Mouse (Mus musculus) urinary bladder, adult 2 months (tissue): ENCODE results near the gene Ttc27. TPM values are rescaled to one million over a fixed set of nuclear protein-coding genes. Genes with fewer than 3 reads are reported as not detected.
A peak's percentile ranks its signal among the peaks of the same experiment; 100 is the strongest.
"Not testable (repeated sequence)": the region's sequence is repeated elsewhere in the genome, so short reads cannot be mapped to it uniquely, and the experiment has no call there.

Experiments used
- DNase-seq: peaks from one replicate; pipeline ENCODE4 v3.0.0; 2022; ENCODE audit warnings: low spot score
- polyA plus RNA-seq: library from polyadenylated mRNA; depleted of rRNA; stranded (reverse); fragments of >200 nt; gene quantifications from 2 replicates; pipeline ENCODE4 v1.2.3, GENCODE M21; 2012; rRNA removed

Gene Ttc27
- 16.4 and 17.0 TPM in 2 replicates for polyA plus RNA-seq

- DNase-seq = peak; percentile 87
These were observed at the start of gene Ttc27 for GRCm38 (mm10) chr17:74717618-74718151. Gene Ttc27, plus strand, starts transcription at chr17:74717732.

GRCm38 (mm10) chr17:74668010-74668409 lies 49.5 kb upstream of the Ttc27 start:
- no peak for DNase-seq

GRCm38 (mm10) chr17:74670031-74670430 lies 47.5 kb upstream of the Ttc27 start:
- no peak for DNase-seq

GRCm38 (mm10) chr17:74672446-74672845 lies 45.1 kb upstream of the Ttc27 start:
- DNase-seq = no peak

GRCm38 (mm10) chr17:74673251-74673650 lies 44.3 kb upstream of the Ttc27 start:
- DNase-seq = no peak

- DNase-seq = no peak
These were observed 39.5 kb upstream of the Ttc27 start for GRCm38 (mm10) chr17:74678061-74678460.

- DNase-seq = no peak
These were observed 32.6 kb upstream of the Ttc27 start for GRCm38 (mm10) chr17:74684927-74685326.

- DNase-seq = no peak
These were observed 29.0 kb upstream of the Ttc27 start for GRCm38 (mm10) chr17:74688555-74688954.

- DNase-seq = no peak
These were observed 28.1 kb upstream of the Ttc27 start for GRCm38 (mm10) chr17:74689406-74689805.

- not testable (repeated sequence) for DNase-seq
These were observed 15.9 kb upstream of the Ttc27 start for GRCm38 (mm10) chr17:74701661-74702060.

GRCm38 (mm10) chr17:74705480-74705879 lies 12.1 kb upstream of the Ttc27 start:
- DNase-seq = no peak

GRCm38 (mm10) chr17:74706593-74706992 lies 10.9 kb upstream of the Ttc27 start:
- no peak for DNase-seq

GRCm38 (mm10) chr17:74707637-74708152 lies 9.8 kb upstream of the Ttc27 start:
- no peak for DNase-seq

GRCm38 (mm10) chr17:74710731-74711130 lies 6.8 kb upstream of the Ttc27 start:
- DNase-seq = no peak

GRCm38 (mm10) chr17:74711627-74712026 lies 5.9 kb upstream of the Ttc27 start:
- DNase-seq = no peak

GRCm38 (mm10) chr17:74715128-74715527 lies 2.4 kb upstream of the Ttc27 start:
- DNase-seq = no peak

GRCm38 (mm10) chr17:74715724-74716123 lies 1.8 kb upstream of the Ttc27 start:
- DNase-seq = no peak

GRCm38 (mm10) chr17:74716643-74717042 lies 889 bp upstream of the Ttc27 start:
- no peak for DNase-seq

- DNase-seq = no peak
These were observed 378 bp upstream of the Ttc27 start for GRCm38 (mm10) chr17:74717091-74717617.

- DNase-seq = no peak
These were observed 15.3 kb downstream of the Ttc27 start for GRCm38 (mm10) chr17:74732872-74733271.

GRCm38 (mm10) chr17:74735392-74735791 lies 17.9 kb downstream of the Ttc27 start:
- no peak for DNase-seq

- no peak for DNase-seq
These were observed 32.1 kb downstream of the Ttc27 start for GRCm38 (mm10) chr17:74749659-74750058.

- no peak for DNase-seq
These were observed 33.5 kb downstream of the Ttc27 start for GRCm38 (mm10) chr17:74751026-74751425.
